Mouse (Mus musculus): Measurements from ENCODE around the gene Dclre1a.

DNA sequence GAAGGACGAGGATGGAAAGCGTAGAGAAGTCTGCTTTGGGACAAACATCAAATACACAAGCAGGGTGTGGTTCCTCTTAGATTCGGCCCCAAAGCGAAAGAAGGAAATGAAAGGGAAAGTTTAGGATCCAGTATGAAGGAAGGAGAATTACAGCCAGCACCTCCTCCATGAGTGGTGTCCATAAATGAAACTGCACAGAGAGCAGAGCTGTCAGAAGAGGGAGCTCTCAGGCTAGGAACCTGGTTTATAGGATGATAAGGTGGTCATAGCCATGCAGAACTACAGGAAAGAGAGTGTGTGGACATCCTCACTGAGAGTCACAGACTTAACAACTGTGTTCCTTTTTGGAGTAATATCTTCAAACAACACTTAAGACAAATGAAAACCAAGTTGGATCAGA, 18.0 kb upstream of the Dclre1a start:
- no peak for TF ChIP-seq POLR2A (IDR thresholded peaks at IDR 0.05; ENCODE audit: extremely low read depth, insufficient read depth, low read length)
- TF ChIP-seq CTCF (IDR thresholded peaks at IDR 0.05; ENCODE audit: low read depth, low read length), result peak; percentile 16; the same call in 1 of the 2 replicates
